Mouse (Mus musculus) stomach, postnatal 0 days (tissue): Measurements from ENCODE around the gene Becn1. TPM values are rescaled to one million over a fixed set of nuclear protein-coding genes. Genes with fewer than 3 reads are reported as not detected.

Experiments
- ATAC-seq: fragments of 200-750 bp; cut with Nextera tagmentation; 2 replicates; pipeline ENCODE4 v1.8.0; 2017; ENCODE audit not compliant: low FRiP score, low TSS enrichment
- DNase-seq: peaks from one replicate; pipeline ENCODE4 v3.0.0-alpha.2; 2016; ENCODE audit warnings: low spot score
- H3K27ac ChIP-seq: fragments of 300-500 bp; sonication (generic); replicated peaks from 2 replicates; pipeline ENCODE4 v1.5.1; 2014; ENCODE audit warnings: mild to moderate bottlenecking, control low read depth
- H3K27me3 ChIP-seq: fragments of 300-500 bp; sonication (generic); 2 replicates; pipeline ENCODE4 v1.6.1; 2014; ENCODE audit warnings: low read length; ENCODE audit not compliant: control insufficient read depth, insufficient read depth
- H3K36me3 ChIP-seq: fragments of 300-500 bp; sonication (generic); 2 replicates; pipeline ENCODE4 v1.6.1; 2014; ENCODE audit warnings: low read length, mixed read lengths; ENCODE audit not compliant: control insufficient read depth, insufficient read depth
- H3K4me1 ChIP-seq: fragments of 300-500 bp; sonication (generic); replicated peaks from 2 replicates; pipeline ENCODE4 v1.6.1; 2014; ENCODE audit warnings: antibody characterized with exemption; ENCODE audit not compliant: control insufficient read depth, insufficient read depth
- H3K4me2 ChIP-seq: fragments of 300-500 bp; sonication (generic); replicated peaks from 2 replicates; pipeline ENCODE4 v1.6.1; 2014; ENCODE audit warnings: low read depth, mild to moderate bottlenecking, control low read depth, moderate library complexity
- H3K4me3 ChIP-seq: fragments of 300-500 bp; sonication (generic); 2 replicates; pipeline ENCODE4 v1.5.1; 2014; ENCODE audit warnings: low read depth, low read length, control low read depth
- H3K9ac ChIP-seq: fragments of 300-500 bp; sonication (generic); 2 replicates; pipeline ENCODE4 v1.6.1; 2014; ENCODE audit warnings: mild to moderate bottlenecking, low read length, control low read depth, mixed read lengths
- H3K9me3 ChIP-seq: fragments of 300-500 bp; sonication (generic); 2 replicates; pipeline ENCODE4 v1.6.1; 2016; ENCODE audit warnings: low read length; ENCODE audit not compliant: control insufficient read depth
- CTCF ChIP-seq: IDR thresholded peaks from 2 replicates; pipeline ENCODE4 v1.5.1; 2016; ENCODE audit warnings: antibody characterized with exemption, low read depth, mild to moderate bottlenecking, moderate library complexity
- EP300 ChIP-seq: optimal IDR thresholded peaks from 2 replicates; pipeline ENCODE3; 2016; ENCODE audit warnings: antibody characterized with exemption
- WGBS: fragments of 180-500 bp; shearing (Covaris S2); extraction: QIAGEN DNeasy Blood & Tissue Kit; methylation state at CpG from one replicate; pipeline ENCODE4 v1.1.7; 2014; 5-methylcytosine and 5-hydroxymethylcytosine counted together
- polyA plus RNA-seq: library from polyadenylated mRNA; unstranded; fragments of >200 nt; fragmentation: Nextera tagmentation; extraction: Ambion mirVana; gene quantifications from 2 replicates; pipeline ENCODE4 v1.2.1, GENCODE M21; 2015

The Becn1 gene
- polyA plus RNA-seq, 1 experiment from 2014 or later = 102 TPM

GRCm38 (mm10) chr11:101255826-101256775 is 46.0 kb downstream of the Becn1 start:
- Histone ChIP-seq H3K36me3 (peaks cover 2% of the 10 kb centered on the region; the same call in 1 of the 2 replicates), H3K4me1 (no peaks in the 10 kb centered on the region; the same call in none of the 2 replicates), H3K4me2 (no peak overlapping the region), H3K9me3 (no peaks in the 10 kb centered on the region), H3K27ac (no peak overlapping the region), H3K27me3 (no peaks in the 10 kb centered on the region), H3K9ac (no peak overlapping the region), H3K4me3 (no peak overlapping the region)
- no peak for DNase-seq
- no peak for ATAC-seq
- TF ChIP-seq EP300 = no peak
- TF ChIP-seq CTCF = no peak
- WGBS = 79% methylated on average over 13 of the region's 13 CpGs

GRCm38 (mm10) chr11:101253613-101254389 is 48.3 kb downstream of the Becn1 start, which contains the start of gene Vps25:
Vps25 (plus strand) TSS chr11:101253707.
- H3K4me1 ChIP-seq = no peaks in the 10 kb centered on the region; the same call in none of the 2 replicates
- H3K9ac ChIP-seq = peak within 1 kb of the TSS; percentile 83
- TF ChIP-seq EP300 (no peak), CTCF (peak; percentile 41)
- DNase-seq = peak; percentile 86
- H3K9me3 ChIP-seq = no peaks in the 10 kb centered on the region
- peak; percentile 87 for ATAC-seq
- H3K4me3 ChIP-seq = peak within 1 kb of the TSS; percentile 75
- under 1% methylated on average over 40 of the region's 40 CpGs for WGBS
- H3K27me3 ChIP-seq = no peaks in the 10 kb centered on the region
- H3K36me3 ChIP-seq = peaks cover 2% of the 10 kb centered on the region; the same call in 1 of the 2 replicates
- H3K4me2 ChIP-seq = peak within 1 kb of the TSS; percentile 82
- peak within 1 kb of the TSS; percentile 92 for H3K27ac ChIP-seq

GRCm38 (mm10) chr11:101252941-101253340 is 49.1 kb downstream of the Becn1 start:
- Histone ChIP-seq H3K27ac (peak overlapping the region; percentile 92), H3K9me3 (no peaks in the 10 kb centered on the region), H3K36me3 (no peaks in the 10 kb centered on the region; the same call in 1 of the 2 replicates), H3K4me1 (no peaks in the 10 kb centered on the region; the same call in none of the 2 replicates), H3K4me3 (peak overlapping the region; percentile 75), H3K4me2 (peak overlapping the region; percentile 82), H3K27me3 (no peaks in the 10 kb centered on the region), H3K9ac (peak overlapping the region; percentile 83)
- 3% methylated on average over 7 of the region's 7 CpGs for WGBS
- ATAC-seq (0 out of 2 replicates have a peak, but pooled peaks have one; percentile 19), DNase-seq (peak; percentile 32)
- no peak for TF ChIP-seq EP300
- TF ChIP-seq CTCF = no peak

- H3K9me3 ChIP-seq = no peaks in the 10 kb centered on the region
- no peaks in the 10 kb centered on the region; the same call in 1 of the 2 replicates for H3K4me1 ChIP-seq
- no peak overlapping the region for H3K9ac ChIP-seq
- WGBS = 54% methylated on average over 2 of the region's 2 CpGs
- ATAC-seq (no peak), DNase-seq (no peak)
- no peaks in the 10 kb centered on the region for H3K36me3 ChIP-seq
- no peak overlapping the region for H3K4me2 ChIP-seq
- no peak overlapping the region for H3K4me3 ChIP-seq
- H3K27me3 ChIP-seq = no peaks in the 10 kb centered on the region
- H3K27ac ChIP-seq = no peak overlapping the region
- TF ChIP-seq CTCF = no peak
- TF ChIP-seq EP300 = no peak
Observed at GRCm38 (mm10) chr11:101251031-101251430, 51.1 kb downstream of the Becn1 start.

GRCm38 (mm10) chr11:101248258-101248994 is 53.7 kb downstream of the Becn1 start:
- WGBS = 35% methylated on average over 14 of the region's 14 CpGs
- no peak overlapping the region for H3K9ac ChIP-seq
- no peaks in the 10 kb centered on the region for H3K36me3 ChIP-seq
- no peaks in the 10 kb centered on the region for H3K27me3 ChIP-seq
- no peaks in the 10 kb centered on the region; the same call in 1 of the 2 replicates for H3K4me1 ChIP-seq
- no peak for ATAC-seq
- 0 out of 2 replicates have a peak overlapping the region, but pooled peaks have one; percentile 45 for H3K27ac ChIP-seq
- peak; percentile 68 for DNase-seq
- H3K9me3 ChIP-seq = no peaks in the 10 kb centered on the region
- no peak for TF ChIP-seq EP300
- TF ChIP-seq CTCF = peak; percentile 81
- peak overlapping the region; percentile 4; the same call in 1 of the 2 replicates for H3K4me2 ChIP-seq
- H3K4me3 ChIP-seq = no peak overlapping the region
